Mouse (Mus musculus) T-helper 1 cell (primary cell): ENCODE measurements around the gene 4930415O20Rik.

Source experiments
- in situ Hi-C: fragments of 300-600 bp; cut with MboI, MseI; formaldehyde crosslinking; loops from one replicate; pipeline ENCODE4 v1.15.1; 2025; ENCODE audit warnings: high pct_unique_total_duplicates

The 4930415O20Rik gene

DNA sequence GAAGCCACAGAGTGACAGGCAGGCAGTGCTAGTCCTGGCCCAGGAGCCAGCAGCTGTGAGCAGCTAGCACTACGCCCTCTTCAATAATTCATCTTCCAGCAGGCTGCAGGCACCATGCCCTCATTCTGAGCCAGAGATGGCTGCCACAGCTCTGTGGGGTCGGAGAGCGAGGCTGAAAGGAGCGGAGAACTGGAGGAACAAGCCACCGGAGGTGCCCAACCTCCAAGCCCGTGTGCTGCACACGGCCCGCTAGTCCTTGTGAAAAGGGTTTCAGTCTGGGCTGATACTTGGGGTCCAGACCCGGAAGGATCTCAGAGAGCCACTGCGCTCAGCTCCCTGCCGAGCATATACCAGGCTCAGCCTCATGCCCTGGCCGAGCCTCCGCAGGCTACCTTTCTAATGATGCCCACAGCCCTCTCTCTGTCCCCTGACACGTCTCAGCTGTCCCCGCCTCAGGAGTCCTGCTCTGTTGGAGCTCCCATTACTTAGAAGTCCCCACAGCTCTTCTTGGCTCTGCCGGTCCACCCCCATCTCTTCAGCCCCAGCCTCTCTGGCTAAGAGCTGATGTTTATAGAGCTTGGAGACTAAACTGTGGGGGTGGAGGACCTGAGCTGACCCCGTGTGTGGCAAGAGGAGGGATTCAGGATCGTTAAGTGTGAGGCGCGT, 57.9 kb downstream of the 4930415O20Rik start:
- in situ Hi-C loops: no loop called here

DNA sequence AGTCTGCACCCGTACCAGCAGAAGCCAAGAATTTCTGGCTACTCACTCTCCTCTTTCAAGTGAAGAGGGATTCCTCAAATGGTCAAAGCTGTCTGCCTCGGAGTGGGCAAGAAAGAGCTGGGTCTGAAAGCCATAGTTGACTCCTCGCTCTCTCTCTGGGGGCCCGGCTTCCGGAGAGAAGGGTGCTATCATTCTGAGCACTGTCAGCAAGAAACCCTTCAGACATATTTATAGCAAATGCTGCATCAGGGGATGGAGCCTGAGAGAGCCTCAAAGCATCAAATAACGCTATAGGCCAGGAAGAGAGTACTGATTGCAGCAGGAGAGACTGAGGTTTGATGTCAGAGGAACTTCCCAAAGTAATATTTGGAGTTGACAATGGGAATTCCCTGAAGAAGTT, 58.7 kb downstream of the 4930415O20Rik start:
- in situ Hi-C loops: no loop called here

DNA sequence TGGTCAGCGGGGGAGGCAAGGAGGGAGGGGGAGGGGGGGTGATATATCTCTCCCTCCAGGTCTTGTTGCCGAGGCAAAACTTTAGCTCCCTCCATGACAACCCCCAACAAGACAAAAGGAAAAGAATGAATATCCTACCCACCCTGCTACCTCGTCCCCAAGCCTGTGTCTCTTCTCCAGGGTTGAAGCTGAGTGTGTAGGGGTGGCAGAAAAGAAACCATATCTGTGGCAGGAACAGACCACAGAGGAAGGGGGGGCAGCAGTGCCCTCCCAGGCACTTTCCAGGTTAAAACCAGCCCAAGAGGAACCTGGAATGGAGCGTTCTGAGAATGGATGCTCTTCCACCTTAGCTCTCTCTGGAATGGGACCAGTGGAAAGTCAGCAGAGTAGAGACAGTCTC, 59.7 kb downstream of the 4930415O20Rik start, which contains the start of gene Cacnb3:
TSS of gene Cacnb3 (plus strand) at position 301 of the 400 bp plus-strand sequence.
- in situ Hi-C loops: loop anchor here (5.0 kb wide), 1 partner anchor 77 kb away; the partner anchor contains the start of gene Ccdc65

DNA sequence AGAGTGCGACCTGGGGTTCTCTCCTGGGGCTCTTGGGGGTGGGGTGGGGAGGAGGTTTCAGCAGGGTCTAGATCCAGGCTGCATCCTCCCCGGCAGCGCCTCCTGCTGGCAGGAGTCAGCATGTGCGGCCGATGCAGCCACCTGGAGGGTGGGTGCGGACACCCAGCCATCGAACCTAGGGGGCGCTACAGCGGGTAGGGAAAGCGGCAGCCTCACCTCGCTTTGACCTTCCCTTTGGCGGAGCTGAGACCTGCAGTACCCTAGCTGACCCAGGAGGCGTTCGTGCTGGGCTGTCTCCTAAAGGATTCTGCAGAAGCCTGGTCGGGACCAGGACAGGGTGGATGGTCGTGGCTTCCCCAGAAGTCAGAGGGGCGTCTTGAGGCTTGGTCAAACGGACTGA, 60.7 kb downstream of the 4930415O20Rik start:
- in situ Hi-C loops: loop anchor here (5.0 kb wide), 1 partner anchor 76 kb away; the partner anchor contains the start of gene Ccdc65

DNA sequence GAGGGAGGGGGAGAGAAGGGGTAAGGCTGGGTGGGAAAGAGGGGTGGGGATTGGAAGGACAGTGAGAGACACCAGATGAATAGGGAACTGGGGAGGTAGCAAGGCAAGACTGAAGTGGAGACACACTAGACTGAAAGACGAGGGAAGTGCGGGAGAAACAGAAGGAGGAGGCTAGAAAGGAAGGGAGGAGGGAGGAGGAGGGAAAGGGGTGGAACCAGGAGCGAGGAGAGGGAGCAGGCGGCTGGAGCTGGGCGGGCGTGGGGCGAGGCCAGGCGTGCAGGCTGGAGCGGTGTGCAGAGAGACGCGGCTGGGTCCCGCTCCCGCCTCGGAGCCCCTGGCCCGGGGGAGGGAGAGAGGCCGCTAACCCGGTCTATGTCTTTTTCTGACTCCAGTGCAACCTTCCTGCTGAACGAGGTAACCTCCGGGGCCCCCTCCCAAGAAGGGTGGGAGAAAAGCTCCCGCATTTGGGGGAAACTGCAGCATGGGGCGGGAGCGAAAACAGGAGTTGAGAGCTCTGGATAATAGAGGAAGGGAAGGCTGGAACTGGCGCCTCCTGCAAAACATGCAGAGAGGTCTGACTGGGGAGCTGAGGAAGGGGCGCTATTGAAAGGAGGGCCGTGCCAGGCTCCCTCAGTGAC, 61.4 kb downstream of the 4930415O20Rik start:
- in situ Hi-C loops: loop anchor here (5.0 kb wide), 1 partner anchor 75 kb away; the partner anchor contains the start of gene Ccdc65

DNA sequence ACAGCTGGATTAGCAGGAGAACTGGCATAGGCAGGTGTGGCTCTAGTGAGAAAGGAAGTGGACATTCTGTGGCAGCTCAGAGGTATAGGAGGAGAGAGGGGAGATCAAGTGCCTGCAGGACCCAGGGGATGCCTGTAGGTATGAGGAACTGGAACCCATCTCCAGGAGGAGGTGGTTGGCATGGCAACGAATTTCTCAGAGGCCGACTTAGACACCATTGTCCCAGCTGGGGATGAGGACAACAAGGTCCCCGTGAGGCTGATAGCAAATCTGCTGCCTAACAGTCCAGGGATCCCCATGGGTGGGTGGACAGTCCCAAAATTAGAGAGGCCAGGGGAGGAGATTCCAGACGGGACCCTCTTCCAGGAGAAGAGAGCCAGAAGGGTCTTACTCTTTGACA, 62.1 kb downstream of the 4930415O20Rik start:
- in situ Hi-C loops: loop anchor here (5.0 kb wide), 1 partner anchor 74 kb away; the partner anchor contains the start of gene Ccdc65

DNA sequence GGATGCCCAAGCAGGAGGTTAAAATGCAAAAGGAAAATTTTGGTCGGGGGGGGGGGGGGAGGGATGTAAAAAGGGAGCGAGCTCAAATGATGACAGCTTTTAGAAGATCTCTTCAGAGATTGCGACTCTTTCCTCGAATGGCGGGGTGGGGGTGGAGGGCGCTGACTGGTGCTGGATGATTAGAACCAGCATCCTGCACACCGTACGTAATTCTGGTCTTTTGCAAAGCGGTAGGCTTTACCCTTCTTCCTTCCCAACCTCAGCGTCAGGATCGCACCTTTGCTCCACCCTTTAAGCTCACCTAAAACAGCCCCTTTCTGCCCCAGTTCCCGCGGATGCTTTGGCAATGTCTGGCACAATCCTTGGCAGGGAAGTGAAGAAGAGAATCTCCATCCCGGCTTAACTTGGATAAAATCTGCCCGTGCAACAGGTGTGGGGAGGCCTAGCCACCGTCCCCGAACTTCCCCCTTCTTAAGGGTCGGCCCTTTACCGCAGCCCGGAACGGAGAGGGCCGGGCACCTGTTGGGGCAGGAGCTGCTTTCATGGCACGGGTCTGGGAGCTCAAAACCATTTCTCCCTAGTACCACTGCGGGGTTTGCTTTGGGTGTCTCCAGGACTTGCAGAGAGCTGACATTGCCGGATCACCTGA, 63.1 kb downstream of the 4930415O20Rik start:
- in situ Hi-C loops: loop anchor here (5.0 kb wide), 1 partner anchor 73 kb away; the partner anchor contains the start of gene Ccdc65

DNA sequence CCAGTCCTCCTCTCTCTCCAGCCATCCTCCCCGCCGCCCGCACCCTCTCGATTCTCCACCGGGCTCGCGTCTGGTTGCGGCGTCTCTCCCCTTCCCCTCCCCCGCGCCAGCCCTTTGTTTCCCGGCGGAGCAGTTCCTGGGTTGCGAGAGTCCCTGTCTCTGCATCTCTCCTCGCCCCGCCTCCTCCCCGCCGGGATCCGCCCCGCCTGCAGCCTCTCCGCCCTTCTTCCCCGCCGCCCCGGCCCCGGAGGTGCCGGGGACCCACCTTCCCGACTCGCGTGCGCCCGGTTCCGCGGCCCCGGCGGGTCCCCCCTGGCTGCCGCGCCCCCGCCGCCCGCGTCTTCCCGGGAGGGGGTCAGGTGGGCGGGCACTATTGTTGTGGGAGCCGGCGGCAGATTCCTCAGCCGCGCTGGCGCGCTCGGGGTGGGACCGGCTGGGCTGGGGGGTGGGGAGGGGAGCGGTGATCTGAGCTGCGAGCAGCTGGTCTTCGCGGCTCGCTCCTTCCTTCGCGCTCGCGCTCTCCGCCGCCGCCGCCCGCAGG, 63.8 kb downstream of the 4930415O20Rik start:
- in situ Hi-C loops: loop anchor here (5.0 kb wide), 1 partner anchor 73 kb away; the partner anchor contains the start of gene Ccdc65

DNA sequence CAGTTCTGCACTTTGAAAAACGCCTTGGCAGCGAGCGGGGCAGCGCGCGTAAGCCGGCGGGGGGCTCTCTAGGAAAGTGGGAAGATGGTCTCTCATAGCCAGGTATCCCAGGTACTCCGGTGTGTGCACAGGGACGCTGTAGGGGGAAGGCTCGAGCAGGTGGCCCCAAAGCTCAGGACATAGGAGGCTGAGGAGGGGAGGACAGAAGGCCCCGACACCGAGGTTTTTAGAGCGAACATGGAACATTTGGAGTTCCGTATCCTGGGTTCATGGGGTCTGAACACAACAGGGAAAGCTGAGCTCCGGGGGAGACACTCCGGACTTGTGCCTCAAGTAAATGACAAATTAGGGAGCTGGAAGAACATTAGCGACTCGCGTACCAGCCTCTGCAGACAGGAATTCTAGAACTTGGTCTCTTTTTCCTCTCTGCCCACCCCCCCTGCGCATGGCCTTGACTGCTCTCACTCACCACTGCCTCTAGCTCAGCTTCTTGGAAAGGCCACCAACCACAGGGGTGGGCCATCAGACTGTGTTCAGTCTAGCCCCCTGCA, 64.6 kb downstream of the 4930415O20Rik start:
- in situ Hi-C loops: no loop called here

DNA sequence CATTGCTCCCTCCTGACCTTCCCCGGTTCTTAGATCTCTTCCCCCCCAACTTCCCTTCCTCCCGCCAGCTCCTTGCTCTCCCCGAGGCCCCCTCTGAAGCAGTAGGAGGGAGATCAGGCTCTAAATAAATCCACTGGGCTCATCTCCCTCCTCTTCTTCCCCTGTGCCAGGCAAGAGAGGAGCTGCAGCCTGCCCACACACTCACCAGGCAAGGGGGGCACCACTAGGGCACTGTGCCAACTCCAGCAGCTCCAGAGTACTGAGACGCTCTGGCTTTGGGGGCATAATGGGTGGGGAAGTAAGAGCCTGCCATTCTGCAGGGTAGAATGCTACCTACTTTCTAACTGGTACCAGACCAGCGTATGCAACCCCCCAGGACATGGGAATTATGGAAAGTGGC, 65.7 kb downstream of the 4930415O20Rik start:
- in situ Hi-C loops: no loop called here

DNA sequence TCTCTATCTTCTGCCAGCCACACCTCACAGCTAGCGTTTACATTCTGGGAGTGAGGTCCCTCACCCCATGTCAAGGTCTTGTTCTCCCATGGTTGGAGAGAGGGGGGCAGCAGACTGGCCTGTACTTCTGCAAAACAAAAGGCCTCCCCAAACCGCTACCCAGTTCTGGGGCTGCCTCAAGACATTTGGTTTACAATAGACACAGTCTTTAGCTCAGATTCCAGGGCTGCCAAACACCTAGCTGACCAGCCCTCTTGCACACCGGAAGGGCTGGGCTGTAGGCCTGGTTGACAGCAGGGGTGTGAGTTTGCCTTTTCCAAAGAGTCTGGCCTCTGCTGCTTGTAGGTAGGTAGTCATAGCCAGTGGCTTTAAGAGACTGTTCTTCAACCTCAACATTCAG, 66.4 kb downstream of the 4930415O20Rik start:
- in situ Hi-C loops: no loop called here
